Mouse (Mus musculus) limb, embryonic 10.5 days (tissue): ENCODE results near the gene Otulin. TPM values are rescaled to one million over a fixed set of nuclear protein-coding genes. Genes with fewer than 3 reads are reported as not detected.

ENCODE experiments used
- DNase-seq: peaks from one replicate; pipeline ENCODE4 v3.0.0-alpha.2; 2017; ENCODE audit warnings: low spot score
- H3K27ac ChIP-seq: fragments of 300-500 bp; sonication (generic); 2 replicates; pipeline ENCODE4 v1.5.1; 2016; ENCODE audit warnings: mild to moderate bottlenecking
- H3K27me3 ChIP-seq: fragments of 300-500 bp; sonication (generic); 2 replicates; pipeline ENCODE4 v1.6.1; 2016; ENCODE audit warnings: low read depth, mild to moderate bottlenecking; ENCODE audit not compliant: poor library complexity, severe bottlenecking
- H3K36me3 ChIP-seq: fragments of 300-500 bp; sonication (generic); 2 replicates; pipeline ENCODE4 v1.6.1; 2016; ENCODE audit warnings: mild to moderate bottlenecking, moderate library complexity
- H3K4me1 ChIP-seq: fragments of 300-500 bp; sonication (generic); 2 replicates; pipeline ENCODE4 v1.6.1; 2016
- H3K4me3 ChIP-seq: fragments of 300-500 bp; sonication (generic); 2 replicates; pipeline ENCODE4 v1.5.1; 2016; ENCODE audit warnings: mild to moderate bottlenecking, moderate library complexity
- H3K9me3 ChIP-seq: fragments of 300-500 bp; sonication (generic); replicated peaks from 2 replicates; pipeline ENCODE4 v1.6.1; 2016; ENCODE audit warnings: mild to moderate bottlenecking
- WGBS: fragments of 180-500 bp; shearing (Covaris S2); methylation state at CpG from one replicate; pipeline ENCODE4 v1.1.7; 2016; 5-methylcytosine and 5-hydroxymethylcytosine counted together
- polyA plus RNA-seq: library from polyadenylated mRNA; unstranded; fragments of >200 nt; fragmentation: Nextera tagmentation; extraction: Ambion mirVana; gene quantifications from 2 replicates; pipeline ENCODE4 v1.2.1, GENCODE M21; 2016

Otulin gene
- polyA plus RNA-seq, 1 experiment from 2014 or later = 28.9 TPM

GRCm38 (mm10) chr15:27668001-27668461 lies 37.5 kb upstream of the Otulin start:
- Histone ChIP-seq H3K27ac (no peak overlapping the region), H3K36me3 (no peaks in the 10 kb centered on the region), H3K4me3 (no peak overlapping the region), H3K9me3 (no peaks in the 10 kb centered on the region), H3K4me1 (peaks cover 5% of the 10 kb centered on the region; the same call in 1 of the 2 replicates), H3K27me3 (no peaks in the 10 kb centered on the region)
- DNase-seq = no peak
- 85% methylated on average over 9 of the region's 9 CpGs for WGBS

GRCm38 (mm10) chr15:27666911-27667539 lies 36.5 kb upstream of the Otulin start:
- Histone ChIP-seq H3K4me1 (peaks cover 5% of the 10 kb centered on the region; the same call in 1 of the 2 replicates), H3K4me3 (no peak overlapping the region), H3K27me3 (no peaks in the 10 kb centered on the region), H3K9me3 (no peaks in the 10 kb centered on the region), H3K36me3 (no peaks in the 10 kb centered on the region), H3K27ac (no peak overlapping the region)
- 74% methylated on average over 9 of the region's 9 CpGs for WGBS
- no peak for DNase-seq

GRCm38 (mm10) chr15:27665392-27665911 lies 35.0 kb upstream of the Otulin start:
- WGBS = 70% methylated on average over 21 of the region's 21 CpGs
- no peak overlapping the region for H3K4me3 ChIP-seq
- no peak overlapping the region for H3K27ac ChIP-seq
- no peaks in the 10 kb centered on the region for H3K27me3 ChIP-seq
- DNase-seq = no peak
- H3K9me3 ChIP-seq = no peaks in the 10 kb centered on the region
- H3K36me3 ChIP-seq = no peaks in the 10 kb centered on the region
- peaks cover 5% of the 10 kb centered on the region; the same call in 1 of the 2 replicates for H3K4me1 ChIP-seq

GRCm38 (mm10) chr15:27664126-27664525 lies 33.6 kb upstream of the Otulin start:
- Histone ChIP-seq H3K4me3 (no peak overlapping the region), H3K4me1 (peaks cover 5% of the 10 kb centered on the region; the same call in 1 of the 2 replicates)

GRCm38 (mm10) chr15:27662699-27663098 lies 32.2 kb upstream of the Otulin start:
- Histone ChIP-seq H3K27me3 (no peaks in the 10 kb centered on the region), H3K4me1 (peaks cover 5% of the 10 kb centered on the region; the same call in 1 of the 2 replicates), H3K36me3 (no peaks in the 10 kb centered on the region), H3K9me3 (no peaks in the 10 kb centered on the region), H3K27ac (no peak overlapping the region), H3K4me3 (no peak overlapping the region)
- no peak for DNase-seq
- 71% methylated on average over 1 of the region's 1 CpGs for WGBS

More at GRCm38 (mm10) chr15:27664126-27664525, 33.6 kb upstream of the Otulin start:
- Histone ChIP-seq H3K27me3 (no peaks in the 10 kb centered on the region), H3K36me3 (no peaks in the 10 kb centered on the region), H3K27ac (no peak overlapping the region), H3K9me3 (no peaks in the 10 kb centered on the region)
- 96% methylated on average over 9 of the region's 9 CpGs for WGBS
- DNase-seq = no peak

GRCm38 (mm10) chr15:27661696-27662095 lies 31.2 kb upstream of the Otulin start:
- no peaks in the 10 kb centered on the region for H3K27me3 ChIP-seq
- H3K4me3 ChIP-seq = no peak overlapping the region
- peaks cover 5% of the 10 kb centered on the region; the same call in 1 of the 2 replicates for H3K4me1 ChIP-seq
- no peak for DNase-seq
- no peak overlapping the region for H3K27ac ChIP-seq
- H3K9me3 ChIP-seq = no peaks in the 10 kb centered on the region
- no peaks in the 10 kb centered on the region for H3K36me3 ChIP-seq
- whole genome bisulfite sequencing = 90% methylated on average over 6 of the region's 6 CpGs

GRCm38 (mm10) chr15:27659592-27660244 lies 29.2 kb upstream of the Otulin start:
- no peaks in the 10 kb centered on the region for H3K27me3 ChIP-seq
- H3K4me3 ChIP-seq = no peak overlapping the region
- no peaks in the 10 kb centered on the region for H3K9me3 ChIP-seq
- H3K27ac ChIP-seq = no peak overlapping the region
- WGBS = 47% methylated on average over 17 of the region's 17 CpGs
- DNase-seq = peak; percentile 94
- no peaks in the 10 kb centered on the region for H3K4me1 ChIP-seq
- H3K36me3 ChIP-seq = no peaks in the 10 kb centered on the region

GRCm38 (mm10) chr15:27659143-27659542 lies 28.6 kb upstream of the Otulin start:
- Histone ChIP-seq H3K36me3 (no peaks in the 10 kb centered on the region), H3K27me3 (no peaks in the 10 kb centered on the region), H3K9me3 (no peaks in the 10 kb centered on the region), H3K27ac (no peak overlapping the region), H3K4me3 (no peak overlapping the region), H3K4me1 (no peaks in the 10 kb centered on the region)
- DNase-seq = no peak
- 86% methylated on average over 5 of the region's 5 CpGs for WGBS

- Histone ChIP-seq H3K27ac (no peak overlapping the region), H3K9me3 (no peaks in the 10 kb centered on the region), H3K36me3 (no peaks in the 10 kb centered on the region), H3K4me3 (no peak overlapping the region), H3K27me3 (no peaks in the 10 kb centered on the region), H3K4me1 (no peaks in the 10 kb centered on the region)
- DNase-seq = no peak
- 89% methylated on average over 4 of the region's 4 CpGs for WGBS
Measured at GRCm38 (mm10) chr15:27658356-27658755, 27.9 kb upstream of the Otulin start.

- 94% methylated on average over 10 of the region's 10 CpGs for WGBS
- no peaks in the 10 kb centered on the region for H3K9me3 ChIP-seq
- H3K27ac ChIP-seq = no peak overlapping the region
- H3K36me3 ChIP-seq = no peaks in the 10 kb centered on the region
- H3K4me3 ChIP-seq = no peak overlapping the region
- no peaks in the 10 kb centered on the region for H3K27me3 ChIP-seq
- no peak for DNase-seq
- no peaks in the 10 kb centered on the region for H3K4me1 ChIP-seq
Measured at GRCm38 (mm10) chr15:27657866-27658265, 27.4 kb upstream of the Otulin start.

GRCm38 (mm10) chr15:27656626-27657025 lies 26.1 kb upstream of the Otulin start:
- Histone ChIP-seq H3K36me3 (no peaks in the 10 kb centered on the region), H3K27me3 (no peaks in the 10 kb centered on the region), H3K9me3 (no peaks in the 10 kb centered on the region), H3K4me1 (no peaks in the 10 kb centered on the region), H3K4me3 (no peak overlapping the region), H3K27ac (no peak overlapping the region)
- 87% methylated on average over 9 of the region's 9 CpGs for WGBS
- no peak for DNase-seq

- H3K27me3 ChIP-seq = no peaks in the 10 kb centered on the region
- DNase-seq = peak; percentile 85
- no peaks in the 10 kb centered on the region for H3K9me3 ChIP-seq
- no peaks in the 10 kb centered on the region for H3K36me3 ChIP-seq
- no peak overlapping the region for H3K4me3 ChIP-seq
- H3K4me1 ChIP-seq = no peaks in the 10 kb centered on the region
- WGBS = 22% methylated on average over 5 of the region's 5 CpGs
- H3K27ac ChIP-seq = no peak overlapping the region
Measured at GRCm38 (mm10) chr15:27655015-27655414, 24.5 kb upstream of the Otulin start.

GRCm38 (mm10) chr15:27647686-27648085 lies 17.2 kb upstream of the Otulin start:
- H3K9me3 ChIP-seq = no peaks in the 10 kb centered on the region
- no peaks in the 10 kb centered on the region for H3K36me3 ChIP-seq
- no peak overlapping the region for H3K27ac ChIP-seq
- WGBS = 54% methylated on average over 3 of the region's 3 CpGs
- H3K27me3 ChIP-seq = no peaks in the 10 kb centered on the region
- H3K4me3 ChIP-seq = no peak overlapping the region
- H3K4me1 ChIP-seq = no peaks in the 10 kb centered on the region
- no peak for DNase-seq
